Mouse (Mus musculus) induced T-regulatory cell, adult 2 months (primary cell): ENCODE results near the gene Myo3b.
A peak's percentile ranks its signal among the peaks of the same experiment; 100 is the strongest.

Source experiments
- DNase-seq: peaks from one replicate; pipeline ENCODE4 v3.0.0-alpha.2; 2012; ENCODE audit warnings: low read depth

Gene Myo3b

GRCm38 (mm10) chr2:70128590-70128989 lies 89.7 kb downstream of the Myo3b start:
- DNase-seq = no peak

DNA sequence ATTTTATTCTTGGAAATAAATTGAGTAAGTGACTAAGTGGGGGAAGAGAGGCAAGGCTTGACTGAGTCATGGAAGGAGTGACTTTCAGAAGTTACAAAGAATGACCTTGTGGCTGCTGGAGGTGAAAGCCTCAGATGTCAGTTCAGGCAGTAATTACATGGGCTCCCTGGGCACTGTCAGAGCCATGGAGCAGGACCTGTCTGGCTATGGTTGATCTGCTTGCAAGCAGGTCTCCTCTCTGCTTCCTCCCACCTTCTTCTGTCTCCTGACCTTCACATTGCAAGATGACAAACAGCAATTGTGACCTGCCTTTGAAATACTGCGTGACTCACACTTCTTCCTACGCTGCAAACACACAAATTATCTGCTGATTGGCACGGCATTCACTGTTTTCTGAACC lies 90.6 kb downstream of the Myo3b start:
- peak; percentile 46 for DNase-seq

GRCm38 (mm10) chr2:70133281-70133680 lies 94.4 kb downstream of the Myo3b start:
- DNase-seq = no peak

DNA sequence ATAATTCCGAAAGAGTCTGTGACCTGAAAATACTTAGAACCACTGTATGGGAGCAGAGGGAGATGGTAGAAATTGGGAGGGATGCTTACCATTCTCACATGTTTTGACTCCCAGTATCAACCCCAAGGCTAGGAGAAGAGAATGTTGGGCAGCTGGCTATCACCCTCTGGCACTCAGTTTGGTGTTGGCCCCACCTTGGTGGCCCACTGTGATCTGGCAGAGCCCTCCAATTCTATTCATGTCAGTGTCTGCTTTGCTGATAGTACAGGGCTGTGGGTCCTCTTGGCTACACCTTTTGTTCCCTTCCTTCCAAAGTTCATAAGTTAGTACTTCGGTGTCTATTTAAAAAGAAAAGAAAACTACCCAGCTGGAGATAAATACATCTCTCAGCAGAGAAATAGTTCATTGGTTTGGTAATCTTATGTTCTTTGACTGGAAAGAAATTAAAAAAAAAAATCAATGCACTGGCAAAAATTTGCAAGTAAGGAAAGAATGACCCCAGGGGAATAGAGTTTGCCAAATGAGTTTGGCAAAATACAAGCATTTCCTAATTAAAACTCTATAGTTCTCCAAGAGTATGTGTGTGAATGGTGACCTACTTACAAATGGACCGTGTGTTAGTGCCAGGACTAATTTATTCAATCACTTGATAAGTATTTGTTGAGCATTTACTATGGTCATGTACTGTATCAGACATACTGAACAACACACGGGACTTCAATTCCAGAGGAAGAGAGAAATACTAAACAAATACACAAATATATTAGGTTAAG lies 98.5 kb downstream of the Myo3b start:
- DNase-seq = no peak

DNA sequence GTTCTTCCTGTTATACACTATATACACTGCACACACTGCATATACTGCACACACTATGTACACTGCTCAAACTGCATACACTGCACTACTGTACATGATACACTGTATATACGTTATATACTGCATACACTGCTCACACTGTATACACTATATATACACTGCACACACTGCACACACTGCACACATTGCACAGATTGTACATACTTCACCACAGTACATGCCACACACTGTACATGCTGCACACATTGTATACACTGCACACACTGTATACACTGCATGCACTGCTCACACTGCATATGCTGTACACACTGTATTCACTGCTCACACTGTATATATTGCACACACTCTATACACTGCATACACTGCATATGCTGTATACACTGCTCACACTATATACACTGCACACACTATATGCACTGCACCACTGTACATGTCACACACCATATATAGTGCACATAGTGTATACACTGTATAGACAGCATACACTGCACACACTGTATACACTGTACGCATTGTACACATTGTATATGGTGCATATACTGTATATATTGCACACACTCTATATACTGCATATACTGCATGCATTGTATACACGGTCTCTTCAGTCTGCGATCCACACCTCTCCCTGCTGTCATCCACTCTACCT lies 104.7 kb downstream of the Myo3b start:
- DNase-seq = no peak

DNA sequence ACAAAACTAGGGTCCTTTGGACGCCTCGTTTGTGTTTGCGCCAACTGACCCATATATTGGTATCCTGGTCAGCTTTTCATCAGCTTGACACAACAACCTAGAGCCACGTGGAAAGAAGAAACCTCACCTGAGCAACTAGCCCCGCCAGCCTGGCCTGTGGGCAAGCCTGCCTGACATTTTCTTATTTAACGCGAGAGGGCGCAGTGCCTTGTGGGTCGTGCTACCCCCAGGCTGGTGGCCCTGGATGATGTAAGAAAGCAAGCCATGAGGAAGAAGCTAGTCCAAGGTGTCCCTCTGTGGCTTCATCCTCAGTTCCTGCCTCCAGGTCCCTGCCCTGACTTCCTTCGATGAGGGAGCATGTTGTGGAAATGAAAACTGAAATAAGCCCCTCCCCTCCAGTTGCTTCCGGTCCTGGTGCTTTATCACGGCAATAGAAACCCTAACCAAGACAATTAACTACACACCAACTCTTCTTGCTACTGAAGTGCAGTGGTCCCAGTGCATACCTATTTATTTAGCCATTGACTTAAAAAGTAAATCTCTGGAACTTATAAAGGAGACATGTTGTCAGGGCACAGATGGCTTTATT lies 108.2 kb downstream of the Myo3b start:
- peak; percentile 55 for DNase-seq

- DNase-seq = no peak
Measured at GRCm38 (mm10) chr2:70148821-70149510, 110.0 kb downstream of the Myo3b start.

GRCm38 (mm10) chr2:70150399-70151035 lies 111.6 kb downstream of the Myo3b start:
- no peak for DNase-seq

DNA sequence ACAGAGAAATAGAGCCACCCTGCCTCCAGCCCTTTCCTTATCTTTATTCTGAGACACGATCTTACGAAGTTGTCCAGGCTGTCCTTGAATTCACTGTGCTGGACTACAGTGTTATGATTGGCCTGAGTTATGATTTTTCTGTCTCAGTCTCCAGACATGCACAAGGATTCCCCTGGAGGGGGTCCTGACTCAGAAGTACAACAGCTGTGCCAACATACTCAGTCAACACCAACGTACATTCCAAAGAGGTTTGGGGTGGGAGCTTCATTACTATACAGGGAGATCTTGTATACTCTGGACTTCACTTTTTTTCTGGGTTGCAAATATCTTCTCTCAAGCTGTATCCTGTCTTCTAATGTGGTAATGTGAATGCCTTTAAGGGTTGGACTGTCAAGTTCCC lies 113.0 kb downstream of the Myo3b start:
- DNase-seq = no peak

GRCm38 (mm10) chr2:70155226-70155836 lies 116.4 kb downstream of the Myo3b start:
- no peak for DNase-seq

DNA sequence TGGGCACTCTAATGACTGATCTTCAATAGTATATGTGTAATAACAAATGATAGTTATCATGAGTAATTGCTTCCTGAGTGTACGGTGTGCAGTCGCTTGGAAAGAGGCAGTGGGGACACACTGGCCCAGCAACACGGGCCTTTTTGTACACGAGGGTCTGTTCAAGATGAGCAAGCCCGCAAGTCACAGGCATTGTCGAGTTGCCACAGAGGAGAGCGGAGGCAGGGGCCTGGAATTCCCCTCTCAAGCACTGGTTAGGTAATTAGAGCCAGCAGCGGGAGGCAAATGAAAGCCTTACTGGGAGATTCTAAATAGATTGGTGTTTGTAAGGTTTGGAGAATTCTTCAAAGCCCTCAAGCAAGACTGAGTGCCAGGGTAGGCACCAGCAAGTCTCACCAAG lies 120.6 kb downstream of the Myo3b start:
- no peak for DNase-seq

- DNase-seq = no peak
Measured at GRCm38 (mm10) chr2:70166231-70166630, 127.3 kb downstream of the Myo3b start.

DNA sequence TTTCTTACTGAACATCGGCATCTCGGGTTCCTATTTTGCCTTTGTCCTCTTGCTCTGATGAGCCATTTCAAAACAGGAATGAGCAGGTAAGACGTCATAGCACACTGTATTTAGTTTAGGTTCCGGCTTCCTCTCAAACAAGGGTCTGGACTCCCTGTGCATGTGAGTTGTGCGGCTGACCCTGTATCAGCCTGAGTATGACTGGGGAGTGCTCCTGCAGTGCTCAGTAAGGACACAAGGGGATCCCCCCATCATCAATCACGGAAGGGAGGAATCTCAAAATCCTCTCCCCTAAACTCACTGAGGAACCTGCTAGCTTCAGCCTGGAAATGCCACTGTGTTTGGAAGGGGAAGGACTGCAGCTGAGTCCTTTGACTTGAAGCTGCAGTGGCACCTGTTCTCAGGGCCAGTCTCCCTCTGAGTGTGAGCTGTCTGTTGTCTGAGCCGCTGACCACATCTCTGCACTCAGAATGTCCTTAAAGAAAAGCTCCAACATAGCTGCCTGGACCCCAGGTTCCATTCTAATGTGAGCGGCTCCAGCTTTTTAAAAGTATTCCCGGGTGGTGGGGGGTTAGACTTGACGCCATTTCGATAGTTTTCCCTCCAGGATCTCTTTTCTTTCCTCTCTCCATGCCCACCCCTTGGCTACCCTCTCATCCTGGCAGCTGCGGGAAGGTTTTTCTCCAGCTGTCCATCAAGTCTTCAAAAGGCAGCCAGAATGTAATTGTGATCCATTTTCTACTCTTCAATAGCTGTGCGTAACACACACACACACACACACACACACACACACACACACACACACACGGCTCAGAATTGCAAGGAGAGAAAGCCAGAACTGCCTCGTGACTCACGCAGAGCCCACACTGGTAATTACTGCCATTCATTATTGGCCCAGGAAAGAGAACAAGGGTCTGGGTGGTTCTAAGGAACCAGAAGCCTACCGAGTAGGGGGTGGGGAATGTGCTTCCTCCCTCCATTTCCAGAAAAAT lies 129.3 kb downstream of the Myo3b start:
- DNase-seq = no peak

DNA sequence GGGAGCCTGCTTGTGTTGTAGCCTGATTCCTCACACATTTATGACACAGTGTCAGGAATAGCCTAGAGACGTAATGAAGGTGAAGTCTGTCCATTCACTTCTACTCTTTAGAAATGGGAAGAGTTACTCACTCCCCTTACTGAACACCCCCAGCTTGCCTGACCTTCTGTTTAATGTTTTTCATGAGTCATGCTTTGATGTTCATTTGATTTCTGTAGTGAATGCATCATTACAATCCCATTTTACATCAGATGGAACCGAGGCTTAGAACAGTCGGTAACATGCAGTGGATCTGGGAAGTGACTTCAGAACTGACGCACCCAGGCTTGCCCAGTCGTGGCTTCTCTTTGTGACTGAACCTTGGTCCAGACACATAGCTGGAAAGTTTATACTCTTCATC lies 131.5 kb downstream of the Myo3b start:
- DNase-seq = no peak

DNA sequence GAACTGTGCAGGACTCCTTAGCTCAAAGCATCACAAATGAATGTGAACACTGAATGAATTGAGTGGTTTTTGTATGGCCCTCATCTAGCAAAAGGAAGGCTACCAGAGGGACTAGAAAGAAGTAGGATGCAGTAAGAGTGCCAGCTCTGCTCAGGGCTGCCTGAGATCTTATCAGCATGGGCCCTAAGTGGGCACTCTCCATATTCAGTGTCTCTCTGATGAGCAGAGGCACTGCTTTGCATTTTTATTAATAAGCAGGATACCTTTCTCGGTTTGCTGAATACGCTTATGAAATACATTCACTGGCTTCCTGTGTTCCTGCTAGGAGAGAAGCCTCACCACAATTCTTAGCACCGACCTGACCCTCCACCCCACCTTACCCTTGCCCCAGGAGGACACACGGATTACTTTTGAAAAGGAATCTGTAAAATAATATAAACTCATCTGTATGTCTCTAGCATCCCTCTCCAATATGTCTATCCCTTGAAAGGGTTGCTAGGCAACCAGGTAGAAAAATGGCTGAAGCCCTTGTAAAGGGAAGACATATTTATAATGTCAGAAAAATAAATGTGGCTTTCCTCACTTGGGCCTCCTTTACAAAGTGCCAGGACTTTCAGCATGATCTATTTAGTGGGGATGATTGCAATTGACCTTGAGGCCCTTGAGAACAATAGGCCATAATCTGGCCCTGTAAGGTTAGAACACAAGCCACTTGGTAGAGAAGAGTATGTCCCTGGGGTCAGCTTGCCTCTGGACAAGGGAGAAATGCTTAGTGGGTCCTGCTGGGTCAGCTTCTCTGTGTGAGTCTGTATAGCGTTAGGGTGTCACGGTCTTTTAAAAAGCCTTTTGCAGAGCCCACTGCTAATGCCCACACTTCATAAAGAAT lies 138.1 kb downstream of the Myo3b start:
- DNase-seq = no peak

- DNase-seq = no peak
Measured at GRCm38 (mm10) chr2:70177709-70178030, 138.7 kb downstream of the Myo3b start.

DNA sequence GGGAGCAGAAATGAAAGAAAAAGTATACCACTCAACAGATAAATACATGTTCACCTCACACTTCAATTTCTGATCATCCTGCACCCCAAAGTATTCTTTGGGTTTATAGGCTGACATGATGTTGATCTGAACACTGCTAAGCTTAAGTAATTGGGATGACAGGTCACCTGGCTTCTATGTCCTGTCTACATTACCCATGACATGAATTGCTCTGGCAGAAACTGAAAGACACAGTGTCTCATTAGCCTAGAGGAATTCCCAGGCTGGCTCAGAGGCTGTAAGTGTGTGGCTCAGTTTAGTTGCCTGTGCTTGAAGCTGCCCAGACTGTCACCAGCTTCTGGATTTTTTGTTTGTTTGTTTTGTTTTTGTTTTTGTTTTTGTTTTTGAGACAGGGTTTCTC lies 139.3 kb downstream of the Myo3b start:
- no peak for DNase-seq

GRCm38 (mm10) chr2:70182150-70182670 lies 143.3 kb downstream of the Myo3b start:
- DNase-seq = no peak

DNA sequence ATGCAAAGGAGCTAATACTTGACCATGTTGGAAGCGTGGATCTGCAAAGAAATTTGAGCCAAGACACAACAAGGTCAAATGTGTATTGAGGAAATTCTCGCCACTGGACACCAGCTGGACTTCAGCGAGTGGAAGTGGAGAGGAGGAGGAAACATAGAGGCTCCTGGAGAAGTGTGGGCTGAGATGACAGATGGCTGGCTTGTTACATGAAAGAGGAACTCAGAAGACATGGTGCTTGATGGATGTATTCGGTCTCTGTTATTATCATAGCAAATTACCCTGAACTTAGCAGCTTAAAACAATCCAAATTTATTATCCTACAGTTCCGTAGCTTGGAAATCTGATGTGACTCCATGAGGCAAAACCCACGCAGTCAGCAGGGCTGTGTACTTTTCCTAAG lies 148.1 kb downstream of the Myo3b start:
- no peak for DNase-seq
